Mouse (Mus musculus) spleen, postnatal 14 days (tissue): ENCODE measurements around the gene Vmn1r124.
"Not testable (repeated sequence)": the region's sequence is repeated elsewhere in the genome, so short reads cannot be mapped to it uniquely, and the experiment has no call there.

Experiments
- DNase-seq, 2 experiments: peaks; one replicate each; pipeline ENCODE4 v3.0.0; 2021 to 2022; ENCODE audit warnings: low spot score in 2 of 2

The Vmn1r124 gene

DNA sequence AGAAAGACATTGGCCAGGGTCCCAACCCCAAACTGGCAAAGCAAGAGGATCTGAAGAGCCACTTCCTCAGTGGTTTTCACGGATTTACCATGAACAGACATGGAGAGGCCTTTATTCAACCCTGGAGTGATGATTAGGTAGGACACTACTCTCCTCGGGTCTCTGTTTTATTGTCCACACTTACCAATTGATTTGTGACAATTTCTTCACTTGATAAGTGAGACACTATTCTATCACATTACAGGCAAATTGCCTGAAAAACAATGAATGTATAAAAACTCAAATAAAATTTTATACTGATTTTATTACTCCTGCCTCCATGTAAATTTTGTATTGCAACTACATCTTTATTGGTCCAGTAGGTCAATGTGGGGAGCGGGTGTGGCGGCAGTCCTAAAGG, at the start of gene Vmn1r124:
Gene Vmn1r124, minus strand, starts transcription at position 101 of the 400 bp plus-strand sequence.
- not testable (repeated sequence) for DNase-seq

DNA sequence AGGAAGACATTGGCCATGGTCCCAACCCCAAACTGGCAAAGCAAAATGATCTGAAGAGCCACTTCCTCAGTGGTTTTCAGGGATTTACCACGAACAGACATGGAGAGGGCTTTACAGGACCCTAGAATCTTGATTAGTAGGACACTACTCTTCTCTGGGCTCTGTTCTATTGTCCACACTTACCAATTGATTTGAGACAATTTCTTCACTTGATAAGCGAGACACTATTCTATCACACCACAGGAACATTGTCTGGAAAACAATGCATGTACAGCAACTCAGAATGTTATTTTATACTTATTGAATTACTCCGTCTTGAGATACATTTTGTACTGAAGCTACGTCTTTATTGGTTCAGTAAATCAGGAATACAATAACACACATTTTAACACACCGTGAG, 41.0 kb upstream of the Vmn1r124 start, which contains the start of gene Vmn1r126:
Gene Vmn1r126, minus strand, starts transcription at position 101 of the 400 bp plus-strand sequence.
- not testable (repeated sequence) for DNase-seq

DNA sequence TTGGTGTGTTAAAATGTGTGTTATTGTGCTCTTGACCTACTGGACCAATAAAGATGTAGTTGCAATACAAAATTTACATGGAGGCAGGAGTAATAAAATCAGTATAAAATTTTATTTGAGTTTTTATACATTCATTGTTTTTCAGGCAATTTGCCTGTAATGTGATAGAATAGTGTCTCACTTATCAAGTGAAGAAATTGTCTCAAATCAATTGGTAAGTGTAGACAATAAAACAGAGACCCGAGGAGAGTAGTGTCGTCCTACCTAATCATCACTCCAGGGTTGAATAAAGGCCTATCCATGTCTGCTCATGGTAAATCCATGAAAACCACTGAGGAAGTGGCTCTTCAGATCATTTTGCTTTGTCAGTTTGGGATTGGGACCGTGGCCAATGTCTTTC, 11.5 kb upstream of the Vmn1r124 start, which contains the start of gene Vmn1r125:
Gene Vmn1r125, plus strand, starts transcription at position 301 of the 400 bp plus-strand sequence.
- DNase-seq = not testable (repeated sequence)
